Mouse (Mus musculus): ENCODE data around the gene Svs1.
"Not testable (repeated sequence)": the region's sequence is repeated elsewhere in the genome, so short reads cannot be mapped to it uniquely, and the experiment has no call there.

The Svs1 gene

GRCm38 (mm10) chr6:48986444-48986990 lies at the start of gene Svs1:
Gene Svs1 (plus strand): TSS chr6:48986861.
- no peak for DNase-seq (ENCODE audit: low spot score)

DNA sequence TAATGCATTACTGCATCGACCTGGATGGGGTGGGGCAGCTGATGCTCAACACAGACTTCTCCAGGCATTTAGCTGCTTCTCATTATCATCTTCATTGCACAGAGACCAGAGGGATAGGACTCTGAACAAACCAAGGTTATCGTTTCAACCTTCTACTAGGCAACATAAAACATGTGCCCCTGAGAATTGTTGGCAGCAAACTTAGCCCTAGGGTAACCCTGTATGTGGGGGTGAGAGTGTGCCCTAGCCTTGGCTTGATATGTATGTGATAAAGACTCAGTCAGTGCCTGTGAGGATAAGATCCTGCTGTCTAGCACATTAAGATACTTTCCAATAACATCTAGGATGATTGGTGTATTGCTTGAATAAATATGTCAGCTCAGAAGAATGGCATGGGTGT lies 37.1 kb upstream of the Svs1 start:
- no peak for DNase-seq (ENCODE audit: low spot score)

DNA sequence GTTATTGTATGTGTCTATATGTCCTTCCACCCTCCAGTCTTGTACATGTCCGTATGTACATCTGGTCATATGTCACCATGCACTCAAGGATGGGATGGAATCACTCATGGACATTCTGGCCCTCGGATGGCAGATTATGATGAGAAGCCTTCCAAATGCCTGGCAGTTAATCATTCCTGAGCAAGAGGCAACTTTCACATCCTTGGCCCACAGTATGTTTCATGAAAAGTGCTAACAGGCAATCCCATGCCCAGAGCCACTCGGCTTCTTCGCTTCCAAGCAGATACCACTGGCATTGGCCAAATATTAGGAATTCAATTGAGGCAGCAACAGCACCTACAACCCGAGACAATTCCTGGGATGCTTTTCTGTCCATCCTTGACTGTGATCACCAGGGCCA lies 36.0 kb upstream of the Svs1 start:
- DNase-seq (ENCODE audit: low spot score): no peak

- DNase-seq (ENCODE audit: low spot score): no peak
Observed at GRCm38 (mm10) chr6:48951630-48952029, 35.0 kb upstream of the Svs1 start.

GRCm38 (mm10) chr6:48953220-48953619 lies 33.4 kb upstream of the Svs1 start:
- no peak for DNase-seq (ENCODE audit: low spot score)

DNA sequence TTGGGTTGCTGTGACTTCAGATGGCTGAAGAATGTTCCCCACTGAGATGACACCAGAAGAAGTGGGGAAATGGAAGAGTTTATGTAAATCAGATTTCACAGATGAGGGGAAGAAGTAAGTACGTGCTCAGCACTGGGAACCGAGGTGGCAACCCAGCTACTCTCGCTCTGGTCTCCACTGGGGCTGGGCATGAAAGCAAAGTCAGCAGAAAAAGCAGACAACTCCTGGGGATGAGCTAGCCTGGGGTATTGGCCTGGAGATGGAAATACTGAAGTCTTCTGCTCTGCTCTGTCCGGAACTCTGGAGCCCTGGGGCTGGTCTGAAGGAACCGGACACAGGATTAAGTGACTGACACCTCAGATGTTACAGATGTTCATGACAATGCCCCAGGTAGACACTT lies 32.5 kb upstream of the Svs1 start:
- no peak for DNase-seq (ENCODE audit: low spot score)

GRCm38 (mm10) chr6:48954946-48955345 lies 31.7 kb upstream of the Svs1 start:
- DNase-seq (ENCODE audit: low spot score): peak; percentile 59

GRCm38 (mm10) chr6:48956785-48957184 lies 29.9 kb upstream of the Svs1 start:
- DNase-seq (ENCODE audit: low spot score): no peak

- peak; percentile 34 for DNase-seq (ENCODE audit: low spot score)
Observed at GRCm38 (mm10) chr6:48958053-48958452, 28.6 kb upstream of the Svs1 start.

GRCm38 (mm10) chr6:48959151-48959550 lies 27.5 kb upstream of the Svs1 start:
- peak; percentile 19 for DNase-seq (ENCODE audit: low spot score)

GRCm38 (mm10) chr6:48966696-48967095 lies 20.0 kb upstream of the Svs1 start:
- DNase-seq (ENCODE audit: low spot score): not testable (repeated sequence)

DNA sequence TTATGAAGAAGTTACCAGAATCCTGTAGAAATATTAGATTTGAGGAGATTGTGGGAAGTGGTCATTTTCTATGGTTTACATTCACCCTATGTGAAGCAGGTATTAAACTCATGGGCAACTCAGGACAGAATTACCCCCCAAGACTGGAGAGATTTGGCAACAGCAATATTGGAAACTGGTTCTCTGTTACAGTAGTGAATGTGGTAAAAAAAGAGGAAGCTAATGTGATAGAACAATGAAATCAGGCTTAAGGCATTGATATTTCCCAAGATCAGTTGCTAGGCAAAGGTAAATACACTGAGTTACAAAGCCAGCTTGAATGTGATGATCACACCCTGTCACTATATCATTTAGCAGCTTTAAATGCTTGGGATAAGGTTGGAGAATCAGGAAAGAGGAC lies 18.8 kb upstream of the Svs1 start:
- DNase-seq (ENCODE audit: low spot score): no peak

DNA sequence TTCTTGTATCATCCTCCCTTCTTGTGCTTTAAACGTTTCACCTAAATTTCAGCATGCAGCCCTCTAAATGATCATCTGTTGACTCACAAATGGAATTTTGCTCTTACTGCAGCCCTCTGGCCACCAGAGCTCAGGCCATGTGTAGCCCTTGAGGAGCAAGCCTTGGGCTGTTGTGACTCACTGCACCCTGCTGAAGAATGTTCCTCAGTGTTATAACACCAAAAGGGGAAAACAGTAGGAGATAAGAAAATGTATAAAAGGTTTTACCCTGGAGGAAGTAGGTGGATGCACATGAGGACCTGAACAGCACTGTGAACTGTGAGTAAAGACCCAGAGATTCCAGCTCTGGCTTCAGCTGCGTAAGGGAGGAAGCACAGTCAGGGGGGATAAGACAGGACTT lies 12.0 kb upstream of the Svs1 start, which contains the start of gene Doxl2:
Doxl2 (plus strand) TSS at position 301 of the 400 bp plus-strand sequence.
- DNase-seq (ENCODE audit: low spot score): no peak

DNA sequence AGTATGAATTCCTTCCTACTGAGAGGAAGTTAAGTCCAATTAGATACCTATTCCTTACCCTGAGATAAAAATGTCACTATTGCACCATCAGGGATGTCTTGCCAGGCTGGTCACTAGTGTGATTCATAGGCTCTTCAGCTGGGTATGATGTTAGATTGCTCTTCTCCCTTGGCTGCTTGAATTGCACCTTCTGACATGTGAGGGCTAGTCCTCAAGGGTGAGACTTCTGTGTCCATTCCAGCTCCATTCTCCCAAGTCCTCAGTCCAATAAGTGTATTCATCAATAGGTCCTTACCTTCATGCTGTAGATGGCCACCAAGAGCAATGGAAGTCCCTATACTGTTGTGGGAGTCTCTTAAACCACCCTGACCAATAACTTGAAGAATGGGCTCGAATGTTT lies 7.0 kb upstream of the Svs1 start:
- DNase-seq (ENCODE audit: low spot score): no peak

- no peak for DNase-seq (ENCODE audit: low spot score)
Observed at GRCm38 (mm10) chr6:48982305-48982704, 4.4 kb upstream of the Svs1 start.

- DNase-seq (ENCODE audit: low spot score): no peak
Observed at GRCm38 (mm10) chr6:48989971-48990370, 3.3 kb downstream of the Svs1 start.

DNA sequence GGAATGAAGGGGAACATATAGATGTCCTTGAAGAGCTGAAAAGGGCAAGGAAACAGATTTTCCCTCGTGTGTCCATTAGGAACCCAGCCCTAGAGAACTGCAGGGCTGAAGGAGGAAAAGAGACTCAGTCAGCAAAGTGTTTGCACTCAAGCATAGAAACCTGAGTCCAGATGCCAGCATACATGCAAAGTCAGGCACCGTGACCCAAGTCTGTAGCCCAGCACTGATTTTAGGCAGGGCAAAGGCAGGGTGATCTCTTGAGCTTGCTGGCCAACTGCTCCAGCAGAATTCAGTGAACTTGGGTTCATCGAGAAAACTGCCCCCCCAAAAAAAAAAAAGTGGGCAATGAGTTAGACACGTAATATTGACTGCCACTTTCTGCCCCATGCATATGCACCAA lies 5.3 kb downstream of the Svs1 start:
- DNase-seq (ENCODE audit: low spot score): no peak

GRCm38 (mm10) chr6:48998186-48998585 lies 11.5 kb downstream of the Svs1 start:
- DNase-seq (ENCODE audit: low spot score): no peak

- DNase-seq (ENCODE audit: low spot score): no peak
Observed at GRCm38 (mm10) chr6:48998796-48999195, 12.1 kb downstream of the Svs1 start.

DNA sequence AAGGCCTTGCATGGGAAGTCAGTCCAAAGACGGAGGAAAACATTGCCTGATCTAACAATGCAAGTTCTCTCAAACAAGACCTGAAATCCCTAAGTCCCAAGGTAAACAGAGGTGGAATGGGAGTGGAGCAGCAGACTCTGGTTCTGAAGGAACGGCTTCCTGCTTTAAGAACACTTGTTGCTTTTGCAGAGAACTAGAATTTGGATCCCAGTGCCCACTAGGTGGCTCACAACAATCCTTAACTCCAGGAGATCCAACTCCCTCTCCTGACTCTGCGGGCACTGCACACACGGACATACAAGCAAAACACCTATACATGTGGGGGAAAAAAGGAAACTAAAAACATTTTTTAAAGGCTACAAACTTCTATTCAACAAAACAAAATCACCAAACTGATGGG lies 16.7 kb downstream of the Svs1 start:
- DNase-seq (ENCODE audit: low spot score): peak; percentile 34

DNA sequence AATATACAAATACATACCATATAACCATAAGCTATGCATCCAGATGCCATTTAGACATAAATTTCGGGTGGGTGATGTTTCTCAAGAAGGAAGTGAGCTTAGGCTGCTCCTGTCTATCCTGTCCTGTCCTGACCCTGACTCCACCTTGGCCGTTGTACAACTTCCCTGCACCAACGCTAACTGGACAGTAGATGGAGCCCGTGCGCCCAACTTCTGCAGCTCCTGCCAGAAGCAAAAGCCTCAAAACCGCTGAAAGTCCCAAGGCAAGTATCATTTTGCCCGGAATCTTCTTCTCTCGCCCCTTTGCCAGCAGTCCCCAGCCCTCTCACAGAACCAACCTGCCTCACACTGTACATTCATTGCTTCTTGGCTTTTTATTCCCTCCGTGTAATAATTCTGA lies 21.3 kb downstream of the Svs1 start:
- DNase-seq (ENCODE audit: low spot score): peak; percentile 90

GRCm38 (mm10) chr6:49008420-49009160 lies 21.9 kb downstream of the Svs1 start:
- DNase-seq (ENCODE audit: low spot score): peak; percentile 9

DNA sequence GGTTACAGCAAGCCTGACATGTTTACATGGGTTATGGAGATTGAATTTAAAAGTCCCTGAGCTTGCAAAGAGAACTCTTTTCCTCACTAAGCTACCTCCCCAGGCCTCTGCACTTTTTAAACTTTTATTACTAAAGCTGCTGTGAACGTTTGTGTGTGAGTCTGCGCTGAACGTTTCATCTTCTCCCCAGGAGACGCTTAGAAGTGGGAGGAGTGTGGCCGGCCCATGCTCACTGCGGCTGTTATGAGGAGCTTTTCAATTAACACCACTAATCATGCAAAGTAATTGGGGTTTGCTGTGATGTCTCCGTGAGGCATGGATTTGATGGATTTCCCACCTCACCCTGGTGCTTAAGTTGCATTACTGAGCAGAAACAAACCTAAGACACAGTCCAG lies 22.5 kb downstream of the Svs1 start:
- DNase-seq (ENCODE audit: low spot score): no peak

DNA sequence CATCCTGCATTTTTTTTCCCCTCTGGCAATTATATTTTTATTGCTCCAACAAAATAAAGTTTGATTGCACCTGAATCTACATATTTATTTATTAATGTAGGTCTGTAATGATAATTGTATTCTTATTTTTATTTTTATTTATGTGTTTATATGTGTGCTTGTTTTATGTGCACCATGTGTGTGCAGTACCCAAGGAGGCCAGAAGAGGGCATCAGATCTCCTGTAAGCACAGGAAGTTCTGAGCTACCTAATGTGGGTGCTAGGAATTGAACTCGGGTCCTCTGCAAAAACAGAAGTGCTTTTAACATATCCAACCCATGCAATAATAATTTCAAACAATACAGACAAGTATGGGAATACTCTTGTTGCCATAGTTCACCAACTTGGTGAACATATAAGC lies 23.0 kb downstream of the Svs1 start:
- no peak for DNase-seq (ENCODE audit: low spot score)
